Mouse (Mus musculus): ENCODE measurements around the gene Palm2.

The Palm2 gene

DNA sequence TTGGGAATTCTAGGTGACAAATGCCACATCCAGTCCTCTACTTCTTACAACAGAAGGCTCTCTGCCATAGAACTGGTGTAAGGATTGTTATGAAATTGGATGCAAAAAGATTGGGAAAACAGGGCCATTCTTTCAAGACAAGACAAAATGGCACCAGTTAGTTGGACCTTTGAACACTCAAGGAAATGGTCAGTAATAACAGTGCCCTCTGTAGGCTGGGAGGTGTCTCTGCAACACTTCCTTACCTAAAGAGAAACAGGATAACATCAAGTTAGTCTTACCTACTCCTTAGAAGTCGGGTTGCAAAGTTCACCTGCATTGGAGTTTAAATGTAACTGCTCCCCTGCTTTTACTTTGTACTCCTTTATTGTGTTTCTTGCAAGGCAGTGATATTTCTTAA is 285.3 kb downstream of the Palm2 start:
- DNase-seq = no peak

DNA sequence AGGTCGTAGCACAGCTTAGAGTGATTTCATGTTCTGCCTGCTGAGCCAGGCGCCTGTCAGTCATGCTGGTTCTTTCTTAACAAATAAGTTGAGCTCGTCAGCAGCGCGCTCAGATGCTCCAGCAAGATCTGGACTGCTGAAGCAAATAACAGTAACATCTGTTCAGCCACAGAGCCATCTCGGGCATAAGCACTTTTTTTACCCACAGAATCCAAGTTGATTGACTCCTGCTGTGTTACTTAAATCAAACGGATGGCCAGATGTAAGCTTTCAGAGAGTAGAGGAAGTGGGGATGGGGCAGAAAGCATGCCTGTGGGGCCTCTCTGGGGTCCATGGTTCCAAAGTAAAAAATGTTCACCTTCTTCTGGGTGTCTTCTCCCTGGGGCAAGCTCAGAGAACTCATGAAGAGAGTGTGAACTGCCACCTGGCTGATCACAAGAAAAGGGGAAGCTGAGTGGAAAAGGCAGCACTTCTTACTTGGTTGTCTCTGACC is 286.9 kb downstream of the Palm2 start:
- peak; percentile 18 for DNase-seq

GRCm38 (mm10) chr4:57722296-57722695 is 288.2 kb downstream of the Palm2 start:
- no peak for DNase-seq

GRCm38 (mm10) chr4:57723659-57724058 is 289.6 kb downstream of the Palm2 start:
- no peak for DNase-seq

GRCm38 (mm10) chr4:57725569-57725968 is 291.5 kb downstream of the Palm2 start:
- no peak for DNase-seq

DNA sequence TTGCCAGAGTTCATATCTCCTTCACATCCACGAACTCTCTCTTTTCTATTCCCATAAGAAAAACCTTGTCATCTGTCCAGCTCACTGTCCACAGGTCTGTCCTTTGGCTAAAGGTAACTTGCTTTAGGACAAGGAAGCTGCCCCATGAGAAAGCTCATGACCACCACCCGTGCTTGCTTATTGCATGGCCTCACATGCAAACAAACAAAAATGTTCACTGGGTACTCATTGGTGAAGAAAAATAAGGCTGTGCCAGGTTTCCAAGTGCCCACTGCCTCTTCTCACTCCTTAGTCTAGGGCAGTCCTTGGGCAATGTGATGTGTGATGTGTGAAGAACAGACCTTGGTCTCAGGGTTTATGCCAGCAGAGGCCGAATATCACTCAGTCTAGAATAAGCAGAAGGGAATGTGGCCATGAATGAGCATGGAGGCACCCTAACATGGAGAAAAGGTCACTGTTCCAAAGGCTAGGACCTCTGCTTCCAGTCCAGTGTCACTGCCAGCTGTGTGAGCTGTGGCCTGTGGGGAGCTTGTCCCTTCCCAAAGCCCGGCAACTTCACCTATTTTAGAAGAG is 294.6 kb downstream of the Palm2 start:
- DNase-seq = no peak

DNA sequence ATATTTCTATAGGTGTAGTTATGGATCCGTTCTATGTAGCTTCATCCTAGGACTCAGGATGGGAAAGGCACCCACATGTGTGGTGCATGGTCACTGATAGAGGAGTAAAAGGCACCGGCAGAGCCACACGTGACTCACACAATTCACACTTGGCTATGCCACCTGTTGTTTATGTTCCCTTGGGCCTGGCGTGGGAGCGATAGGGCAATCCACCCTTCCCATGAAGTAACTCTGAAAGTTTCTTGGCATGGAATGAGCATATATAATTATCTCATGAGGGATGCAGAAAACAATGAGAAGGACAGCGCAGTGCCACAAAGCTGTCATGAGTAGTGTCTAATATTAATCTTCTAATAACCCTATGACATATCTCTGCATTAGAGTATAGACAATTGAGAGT is 296.0 kb downstream of the Palm2 start:
- no peak for DNase-seq

DNA sequence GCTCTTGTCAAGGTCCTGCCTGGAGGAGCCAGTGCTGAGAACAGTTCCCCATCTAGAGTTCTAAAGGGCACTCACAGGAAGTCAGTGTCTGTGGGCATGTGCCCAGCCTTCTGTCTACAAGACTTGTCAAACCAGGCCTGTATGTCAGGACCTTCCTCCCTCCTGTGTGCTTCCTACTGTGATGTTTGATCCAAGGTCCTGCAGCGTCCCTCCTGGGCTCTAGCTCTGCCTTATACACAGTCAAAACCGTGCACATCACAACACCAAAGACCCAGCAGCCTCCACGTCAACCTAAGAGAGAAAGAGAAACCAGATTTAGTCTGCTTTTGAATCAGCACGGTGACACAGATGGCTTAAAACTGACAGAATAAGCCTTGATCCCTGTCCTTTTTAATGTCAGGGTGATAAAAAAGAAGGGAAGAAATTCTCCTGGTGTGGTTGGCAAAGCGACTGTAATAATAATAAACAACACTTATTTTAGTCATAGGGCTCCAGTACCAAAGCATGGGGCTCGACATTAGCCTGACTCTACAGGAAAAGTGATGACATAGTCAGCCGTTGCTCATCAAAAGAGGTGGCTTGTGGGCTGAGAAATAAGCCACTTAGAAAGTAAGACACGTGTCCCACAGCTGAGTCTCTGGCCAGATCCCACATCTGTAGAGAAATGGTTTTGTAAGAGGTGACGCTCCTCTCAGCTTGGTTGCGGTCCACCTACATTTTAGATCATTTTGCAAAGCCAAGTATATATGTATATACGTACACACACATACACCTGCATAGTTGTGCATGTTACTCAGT is 297.0 kb downstream of the Palm2 start:
- DNase-seq = no peak

DNA sequence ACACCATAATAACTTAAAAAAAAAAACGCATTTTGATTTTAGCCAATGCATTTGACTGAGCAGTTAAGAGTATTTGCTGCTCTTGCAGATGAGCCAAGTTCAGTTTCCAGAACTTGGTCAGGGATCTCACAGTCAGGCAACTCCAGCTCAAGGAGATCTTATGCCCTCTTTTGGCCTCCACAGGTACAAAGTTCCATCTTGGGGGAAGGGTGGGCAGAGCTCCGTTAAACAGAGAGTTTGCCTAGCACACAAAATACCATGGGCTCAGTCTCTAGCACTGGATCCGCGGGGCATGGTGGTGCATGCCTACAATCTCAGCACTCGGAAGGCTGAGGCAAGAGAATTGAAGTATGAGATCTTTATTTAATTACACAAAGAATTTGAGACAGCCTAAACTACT is 298.3 kb downstream of the Palm2 start:
- DNase-seq = no peak

DNA sequence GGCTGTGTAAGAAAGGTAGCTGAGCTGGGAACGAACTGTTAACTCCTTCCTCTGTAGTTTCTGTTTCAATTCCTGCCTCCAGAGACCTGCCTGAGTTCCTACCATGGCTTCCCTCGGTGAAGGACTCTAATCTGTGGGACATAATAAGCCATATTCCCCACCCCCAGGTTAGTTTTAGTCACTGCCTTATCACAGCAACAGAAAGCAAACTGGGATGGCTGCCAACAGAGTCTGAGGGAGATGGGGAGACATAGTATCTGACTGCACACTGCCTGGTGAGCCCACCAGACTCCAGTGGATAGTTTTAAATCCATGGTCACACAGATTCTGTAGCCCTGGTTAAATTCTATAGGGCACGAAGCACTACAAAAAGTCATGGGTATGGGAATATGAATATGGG is 299.4 kb downstream of the Palm2 start:
- DNase-seq = no peak

DNA sequence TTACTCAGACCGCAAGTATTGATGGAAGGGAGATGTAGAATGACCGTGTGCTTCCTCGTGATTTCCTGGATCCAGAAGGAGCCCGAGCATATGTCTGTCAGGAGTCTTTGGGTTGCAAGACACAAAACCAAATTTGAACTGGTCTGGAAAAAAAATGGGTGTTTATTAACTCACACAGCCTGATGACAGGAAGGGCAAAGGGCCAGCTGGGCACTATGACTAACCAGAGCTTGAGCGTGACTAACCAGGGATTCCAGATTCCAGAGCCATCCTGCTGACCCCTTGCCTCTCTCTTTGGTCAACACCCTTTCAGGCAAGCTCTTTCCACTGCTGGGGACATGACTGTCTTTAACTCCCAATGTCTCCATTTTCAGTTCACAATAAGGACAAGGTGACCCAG is 301.4 kb downstream of the Palm2 start:
- no peak for DNase-seq

- DNase-seq = no peak
Measured at GRCm38 (mm10) chr4:57738856-57739552, 305.0 kb downstream of the Palm2 start.

DNA sequence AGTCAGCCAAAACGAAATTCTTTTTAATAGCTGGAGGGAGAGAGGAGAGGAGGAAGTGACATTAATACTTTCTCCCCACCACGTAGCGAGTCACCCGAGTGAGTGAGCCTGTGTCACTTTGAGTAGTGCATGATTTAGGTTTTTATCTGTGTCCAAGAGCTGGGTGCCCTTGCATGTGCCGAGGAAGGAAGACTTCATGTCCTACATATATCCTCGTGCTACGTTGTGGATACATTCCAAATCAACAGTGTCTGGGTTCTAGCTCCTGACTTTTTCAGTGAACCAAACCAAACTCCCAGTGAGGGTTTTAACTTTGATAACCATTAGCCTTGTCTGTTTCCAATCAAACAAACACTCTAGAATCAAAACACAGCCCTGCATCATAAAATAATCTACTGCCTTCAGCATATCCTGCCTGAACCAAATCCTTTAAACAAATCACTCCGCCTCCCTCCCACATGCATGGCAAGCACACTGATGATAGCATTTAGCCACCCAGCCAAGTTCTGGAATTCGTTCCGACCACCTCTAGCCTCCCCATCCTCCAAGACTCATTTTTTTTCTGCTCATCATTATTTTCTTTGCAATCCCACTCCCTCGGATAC is 309.4 kb downstream of the Palm2 start:
- no peak for DNase-seq

DNA sequence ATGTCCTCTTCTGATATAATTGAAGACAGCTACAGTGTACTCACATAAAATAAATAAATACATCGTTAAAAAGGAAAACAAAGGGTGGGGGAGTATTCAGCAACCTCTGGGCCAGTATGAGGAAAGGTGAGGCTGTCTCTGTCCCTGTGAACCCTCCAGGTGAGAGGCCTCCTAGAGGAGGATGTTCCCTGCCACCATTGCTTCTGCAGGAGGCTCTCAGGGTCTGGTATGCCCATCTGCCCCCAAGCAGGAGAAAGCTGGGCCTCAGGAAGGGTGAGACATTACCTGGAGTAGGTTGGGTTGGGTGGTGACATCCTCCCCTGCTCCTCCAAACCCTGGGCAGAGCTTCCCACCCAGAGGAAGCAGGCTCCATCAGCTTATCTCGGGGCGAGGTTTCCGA is 316.6 kb downstream of the Palm2 start:
- no peak for DNase-seq

DNA sequence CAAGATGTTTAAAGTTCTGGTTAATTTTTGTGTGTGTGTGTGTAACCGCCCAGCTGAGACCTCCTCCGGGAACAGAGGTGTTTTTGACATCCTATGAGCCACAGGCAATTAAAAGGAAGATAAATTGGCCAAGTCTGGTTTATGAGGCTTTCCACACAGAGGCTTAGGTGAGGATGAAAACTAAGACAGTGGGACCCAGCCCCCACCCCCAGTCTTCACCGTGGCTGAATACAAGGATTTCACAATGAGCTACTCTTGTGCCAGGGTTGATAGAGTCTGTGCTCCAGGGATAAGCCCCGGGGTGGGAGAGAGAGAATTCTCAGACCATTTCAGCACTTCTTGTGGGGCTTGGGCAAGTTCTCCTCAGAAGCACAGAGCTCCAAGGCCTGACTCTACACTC is 317.0 kb downstream of the Palm2 start:
- DNase-seq = no peak

DNA sequence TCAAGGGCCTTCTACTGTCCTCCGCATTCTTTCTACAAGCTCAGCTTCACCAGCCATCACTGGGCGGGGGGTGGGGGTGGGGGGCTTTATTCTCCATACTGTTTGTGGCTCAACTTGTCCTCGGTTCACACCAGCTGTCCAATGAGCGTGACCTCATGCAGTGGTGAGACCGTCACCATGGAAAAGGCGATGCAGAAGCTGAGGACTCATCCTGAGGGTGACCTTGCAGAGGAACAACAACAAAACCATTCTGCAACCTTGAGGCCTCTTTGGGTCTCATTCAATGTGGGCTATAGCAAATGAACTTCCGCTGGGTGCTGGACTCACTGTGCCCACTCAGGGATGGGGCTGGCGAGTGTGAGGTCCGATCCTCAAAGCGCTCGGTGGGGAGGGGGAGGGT is 317.5 kb downstream of the Palm2 start:
- DNase-seq = no peak

GRCm38 (mm10) chr4:57755085-57755484 is 321.0 kb downstream of the Palm2 start:
- DNase-seq = no peak

DNA sequence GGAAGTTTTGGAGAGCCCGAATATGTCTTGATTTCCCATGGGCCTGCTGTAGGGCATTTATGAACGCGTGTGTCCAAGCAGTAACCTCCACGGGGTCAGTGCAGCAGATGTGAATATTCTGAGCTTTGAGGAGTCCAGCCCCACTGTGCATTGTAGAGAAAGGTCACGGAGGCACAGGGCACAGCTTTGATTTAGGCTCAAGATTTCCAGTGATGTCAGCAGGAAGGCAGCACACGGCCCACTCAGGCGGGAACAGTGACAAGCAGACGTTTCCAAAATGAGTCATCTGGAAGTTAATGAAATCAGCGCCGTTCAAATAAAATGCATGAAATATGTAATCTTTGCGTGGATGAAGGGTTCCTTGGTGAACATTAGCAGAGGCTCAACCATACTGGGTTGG is 323.9 kb downstream of the Palm2 start:
- no peak for DNase-seq

Measured in lung, postnatal 14 days (tissue).